ENCODE assay signal across 8 mouse cellular contexts in genomic region chr17:66235096-66235805, GRCm38 (mm10).
DNase-seq lines count a peak whose midpoint lies in the region; ATAC-seq and TF ChIP-seq lines count a peak whose summit lies in the region.

No protein-coding gene starts in this region.

- peak; percentile 99 for TF ChIP-seq CTCF in testis, adult 2 months (IDR thresholded peaks at IDR 0.05; ENCODE audit: control insufficient read depth, insufficient read depth, insufficient replicate concordance, low read depth, low read length)

- peak; percentile 74 for ATAC-seq in CD4-positive, CD25-positive, alpha-beta regulatory T cell, adult 4 months
- peak; percentile 42; the same call in 1 of the 2 replicates for ATAC-seq in heart, embryonic 16.5 days (replicated peaks; ENCODE audit: extremely low read depth, insufficient read depth, low FRiP score)
- ATAC-seq in liver, embryonic 13.5 days (ENCODE audit: low read depth) = no peak; the same call in 1 of the 2 replicates
- ATAC-seq in neural tube, embryonic 13.5 days (ENCODE audit: low read depth) = peak; percentile 91

- WGBS in forebrain, embryonic 10.5 days = 7% methylated on average over 19 of the region's 19 CpGs
- 6% methylated on average over 19 of the region's 19 CpGs for WGBS in heart, embryonic 16.5 days
- 5% methylated on average over 19 of the region's 19 CpGs for WGBS in liver, embryonic 13.5 days (ENCODE audit: insufficient replicate concordance)
- WGBS in neural tube, embryonic 13.5 days = 5% methylated on average over 19 of the region's 19 CpGs

- H3K4me2 ChIP-seq in heart, embryonic 16.5 days (ENCODE audit: low read depth, low read length) = peak overlapping the region; percentile 29; the same call in 1 of the 2 replicates
- H3K4me2 ChIP-seq in liver, embryonic 13.5 days = no peak overlapping the region
- H3K4me2 ChIP-seq in neural tube, embryonic 13.5 days = peak overlapping the region; percentile 50

- H3K4me3 ChIP-seq in forebrain, embryonic 10.5 days = peak overlapping the region; percentile 37; the same call in 1 of the 2 replicates
- no peak overlapping the region for H3K4me3 ChIP-seq in heart, embryonic 16.5 days (ENCODE audit: low read length)
- H3K4me3 ChIP-seq in liver, embryonic 13.5 days (replicated peaks) = no peak overlapping the region
- H3K4me3 ChIP-seq in neural tube, embryonic 13.5 days = peak overlapping the region; percentile 19
- no peak overlapping the region for H3K4me3 ChIP-seq in testis, adult 2 months (ENCODE audit: control insufficient read depth, low read depth, low read length)

- H3K27me3 ChIP-seq in forebrain, embryonic 10.5 days (ENCODE audit: poor library complexity, severe bottlenecking) = peaks cover 15% of the 10 kb centered on the region
- peaks cover 6% of the 10 kb centered on the region; the same call in 1 of the 2 replicates for H3K27me3 ChIP-seq in heart, embryonic 16.5 days (ENCODE audit: control insufficient read depth, insufficient read depth, low read length)
- H3K27me3 ChIP-seq in liver, embryonic 13.5 days = 0 out of 2 replicates have a peak, but pooled peaks cover 9% of the 10 kb centered on the region
- no peaks in the 10 kb centered on the region for H3K27me3 ChIP-seq in neural tube, embryonic 13.5 days
- no peaks in the 10 kb centered on the region for H3K27me3 ChIP-seq in testis, adult 2 months (ENCODE audit: control insufficient read depth, insufficient read depth, low read length)

- peaks cover 14% of the 10 kb centered on the region for H3K4me1 ChIP-seq in forebrain, embryonic 10.5 days
- peaks cover 5% of the 10 kb centered on the region; the same call in 1 of the 2 replicates for H3K4me1 ChIP-seq in heart, embryonic 16.5 days (ENCODE audit: control insufficient read depth, insufficient read depth, low read length)
- no peaks in the 10 kb centered on the region; the same call in 1 of the 2 replicates for H3K4me1 ChIP-seq in liver, embryonic 13.5 days (replicated peaks)
- peaks cover 5% of the 10 kb centered on the region; the same call in 1 of the 2 replicates for H3K4me1 ChIP-seq in neural tube, embryonic 13.5 days (replicated peaks)
- H3K4me1 ChIP-seq in testis, adult 2 months (ENCODE audit: control insufficient read depth, insufficient read depth, low read length) = peaks cover 7% of the 10 kb centered on the region

- H3K9ac ChIP-seq in heart, embryonic 16.5 days (ENCODE audit: low read length) = no peak overlapping the region
- H3K9ac ChIP-seq in liver, embryonic 13.5 days = no peak overlapping the region
- H3K9ac ChIP-seq in neural tube, embryonic 13.5 days = peak overlapping the region; percentile 61

- no peak for TF ChIP-seq POLR2A in testis, adult 2 months (IDR thresholded peaks at IDR 0.05; ENCODE audit: control insufficient read depth, low read depth, low read length)

- no peaks in the 10 kb centered on the region for H3K36me3 ChIP-seq in forebrain, embryonic 10.5 days (replicated peaks)
- H3K36me3 ChIP-seq in heart, embryonic 16.5 days (ENCODE audit: control insufficient read depth, insufficient read depth) = no peaks in the 10 kb centered on the region
- H3K36me3 ChIP-seq in liver, embryonic 13.5 days = no peaks in the 10 kb centered on the region
- H3K36me3 ChIP-seq in neural tube, embryonic 13.5 days = no peaks in the 10 kb centered on the region
- no peaks in the 10 kb centered on the region for H3K36me3 ChIP-seq in testis, adult 2 months (ENCODE audit: control insufficient read depth, insufficient read depth, low read length)

- peak; percentile 50 for DNase-seq in c-Kit-negative CD71-positive TER-119-positive erythroid progenitor cells, embryonic 14.5 days (ENCODE audit: low read depth, low spot score)
- peak; percentile 89 for DNase-seq in forebrain, embryonic 10.5 days (ENCODE audit: extremely low spot score, low spot score)
- peak; percentile 77 to 87 for DNase-seq in kidney, postnatal 25 days
- peak; percentile 52 for DNase-seq in liver, embryonic 13.5 days

- H3K27ac ChIP-seq in forebrain, embryonic 10.5 days = peak overlapping the region; percentile 73
- no peak overlapping the region for H3K27ac ChIP-seq in heart, embryonic 16.5 days (ENCODE audit: low read length)
- H3K27ac ChIP-seq in liver, embryonic 13.5 days = no peak overlapping the region
- peak overlapping the region; percentile 20 for H3K27ac ChIP-seq in neural tube, embryonic 13.5 days (replicated peaks)
- no peak overlapping the region for H3K27ac ChIP-seq in testis, adult 2 months (ENCODE audit: control insufficient read depth, insufficient read depth, low read depth, low read length)

- H3K9me3 ChIP-seq in forebrain, embryonic 10.5 days = no peaks in the 10 kb centered on the region
- H3K9me3 ChIP-seq in heart, embryonic 16.5 days (replicated peaks; ENCODE audit: control insufficient read depth, low read length) = no peaks in the 10 kb centered on the region
- H3K9me3 ChIP-seq in liver, embryonic 13.5 days (replicated peaks) = no peaks in the 10 kb centered on the region
- H3K9me3 ChIP-seq in neural tube, embryonic 13.5 days = no peaks in the 10 kb centered on the region

Comparison
In these comparisons a context has a peak if more than half of its experiments do, and no peak if none do; other contexts are left out.
1. H3K27ac ChIP-seq: peak in forebrain, embryonic 10.5 days (single experiment) and neural tube, embryonic 13.5 days (single experiment); none in heart, embryonic 16.5 days (single experiment), liver, embryonic 13.5 days (single experiment) and testis, adult 2 months (single experiment).
2. H3K4me3 ChIP-seq: peak in forebrain, embryonic 10.5 days (single experiment) and neural tube, embryonic 13.5 days (single experiment); none in heart, embryonic 16.5 days (single experiment), liver, embryonic 13.5 days (single experiment) and testis, adult 2 months (single experiment).
3. Peak in every context shown above with its lines, with median percentiles within 50 percentile points of each other: DNase-seq.